Mouse (Mus musculus) gonadal fat pad, adult 2 months (tissue): ENCODE data around the gene Slc43a1. TPM values are rescaled to one million over a fixed set of nuclear protein-coding genes. Genes with fewer than 3 reads are reported as not detected.

Source experiments
- DNase-seq: peaks from one replicate; pipeline ENCODE4 v3.0.0-alpha.2; 2012; ENCODE audit warnings: low read depth
- polyA plus RNA-seq: library from polyadenylated mRNA; depleted of rRNA; stranded (reverse); fragments of >200 nt; gene quantifications from 2 replicates; pipeline ENCODE4 v1.2.3, GENCODE M21; 2012

Slc43a1 gene
- polyA plus RNA-seq, 1 experiment: 16.9 TPM

- DNase-seq: no peak
These were observed 29.9 kb downstream of the Slc43a1 start for GRCm38 (mm10) chr2:84868521-84868943.

- no peak for DNase-seq
These were observed 30.3 kb downstream of the Slc43a1 start for GRCm38 (mm10) chr2:84868977-84869376.

DNA sequence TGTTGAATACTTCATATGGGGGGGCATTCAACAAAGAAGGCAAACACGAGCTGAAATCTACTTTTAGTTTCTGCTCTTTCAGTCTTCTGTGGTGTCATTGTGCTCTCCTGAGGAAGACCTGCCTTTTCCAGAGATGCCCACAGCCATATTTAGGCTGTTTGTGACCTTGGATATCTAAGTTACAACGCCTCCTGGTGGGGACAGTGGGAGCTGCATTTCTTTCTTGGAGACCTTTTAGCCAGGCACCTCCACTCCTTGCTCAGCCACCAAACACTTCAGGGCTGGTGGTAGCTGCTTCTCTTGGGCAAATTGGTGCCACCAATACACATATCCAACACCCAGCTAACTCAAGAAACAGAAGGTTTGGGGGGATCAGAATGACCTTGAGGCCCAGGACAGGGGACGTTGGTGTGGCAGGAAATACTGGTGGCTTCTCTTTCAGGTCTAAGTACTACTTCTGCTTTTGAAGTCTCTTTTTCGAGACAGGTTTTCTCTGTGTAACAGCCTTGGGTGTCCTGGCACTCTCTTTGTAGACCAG lies 32.0 kb downstream of the Slc43a1 start:
- no peak for DNase-seq

DNA sequence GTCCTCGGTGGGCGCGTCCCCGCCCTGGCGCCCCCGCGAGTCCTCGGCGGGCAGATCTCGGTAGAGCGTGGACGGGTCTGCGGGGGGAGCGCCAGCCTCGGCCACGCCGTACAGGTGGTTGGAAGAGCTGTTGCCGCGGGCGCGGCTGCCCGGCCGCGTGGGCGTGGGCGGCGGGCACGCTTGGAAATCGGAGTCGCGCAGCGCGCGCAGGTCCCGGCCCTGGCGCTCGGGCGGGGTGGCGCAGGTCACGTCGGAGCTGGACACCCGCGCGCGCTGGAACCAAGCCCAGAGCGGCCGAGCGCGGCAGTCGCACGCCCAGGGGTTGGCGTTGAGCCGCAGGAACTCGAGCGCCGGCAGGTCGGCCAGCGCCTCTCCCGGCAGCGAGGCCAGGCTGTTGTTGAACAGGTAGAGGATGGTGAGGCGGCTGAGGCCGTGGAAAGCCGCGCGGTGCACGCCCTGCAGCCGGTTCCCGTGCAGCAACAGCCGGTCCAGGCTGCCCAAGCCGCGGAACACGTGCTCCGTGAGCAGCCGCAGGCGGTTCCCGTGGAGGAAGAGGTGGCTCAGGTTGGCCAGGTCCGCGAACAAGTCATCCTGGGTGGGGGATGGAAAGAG lies 33.6 kb downstream of the Slc43a1 start:
- no peak for DNase-seq

DNA sequence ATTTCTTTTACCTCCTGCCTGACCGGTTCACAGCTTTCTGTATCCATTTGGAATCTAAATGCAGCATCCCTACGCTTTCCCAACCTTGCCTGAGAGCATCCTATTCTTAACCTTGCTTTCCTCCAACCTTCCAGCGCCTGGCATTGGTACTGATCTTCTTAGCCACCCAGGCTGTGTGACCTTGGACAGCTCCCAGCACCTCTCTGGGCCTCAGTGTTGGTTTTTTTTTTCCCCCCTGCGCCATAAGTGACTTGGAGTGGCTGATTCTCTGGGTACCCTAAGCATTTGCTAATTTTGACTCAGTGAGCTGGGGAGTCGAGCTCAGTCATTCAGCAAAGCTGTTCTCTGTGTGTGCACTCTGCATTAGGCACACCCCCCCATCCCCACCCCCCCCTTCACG lies 37.2 kb downstream of the Slc43a1 start:
- DNase-seq: no peak

- DNase-seq: no peak
These were observed 41.9 kb downstream of the Slc43a1 start for GRCm38 (mm10) chr2:84880590-84880989.

GRCm38 (mm10) chr2:84882606-84883005 lies 44.0 kb downstream of the Slc43a1 start:
- DNase-seq: no peak

GRCm38 (mm10) chr2:84883084-84883483 lies 44.4 kb downstream of the Slc43a1 start:
- DNase-seq: no peak

DNA sequence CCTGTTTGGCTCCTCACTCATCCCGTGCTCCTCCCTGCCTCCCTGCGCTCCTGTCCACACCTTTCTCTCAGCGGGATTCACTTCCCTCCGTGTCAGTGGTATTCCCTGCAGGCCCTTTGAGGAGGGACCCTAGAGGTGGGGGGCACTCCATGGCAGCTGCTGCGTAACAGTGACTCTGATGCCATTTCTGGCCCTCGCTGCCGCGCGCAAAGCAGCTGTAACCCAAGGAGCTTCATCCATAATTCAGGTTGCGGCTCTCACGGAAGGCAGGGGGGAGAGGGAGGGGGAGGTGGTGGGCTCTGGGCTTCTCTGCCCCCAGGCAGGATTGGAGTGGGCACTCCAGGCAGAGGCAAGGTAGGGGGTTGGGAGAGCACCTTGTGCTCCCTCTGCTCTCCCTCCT lies 44.9 kb downstream of the Slc43a1 start:
- no peak for DNase-seq

DNA sequence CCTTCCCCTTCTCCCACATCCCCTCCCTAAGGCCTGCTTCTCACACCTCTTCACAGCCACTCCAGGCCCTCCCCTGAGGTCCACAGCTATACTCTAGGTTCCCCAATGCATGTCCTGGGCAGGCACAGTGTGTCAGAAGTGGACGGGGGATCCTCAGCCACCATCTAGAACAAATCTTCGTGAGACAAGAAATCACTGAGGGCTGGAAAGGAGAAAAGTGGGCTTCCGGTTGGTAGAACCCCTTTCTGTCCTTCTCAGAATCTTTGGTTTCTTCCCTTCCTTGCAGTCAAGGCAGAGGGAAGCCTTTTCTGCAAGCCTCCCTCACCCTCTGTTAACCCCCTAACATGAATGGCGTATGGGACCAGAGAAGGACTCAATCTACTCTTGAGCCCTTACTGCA lies 45.3 kb downstream of the Slc43a1 start:
- no peak for DNase-seq

GRCm38 (mm10) chr2:84884611-84885010 lies 46.0 kb downstream of the Slc43a1 start:
- DNase-seq: no peak

DNA sequence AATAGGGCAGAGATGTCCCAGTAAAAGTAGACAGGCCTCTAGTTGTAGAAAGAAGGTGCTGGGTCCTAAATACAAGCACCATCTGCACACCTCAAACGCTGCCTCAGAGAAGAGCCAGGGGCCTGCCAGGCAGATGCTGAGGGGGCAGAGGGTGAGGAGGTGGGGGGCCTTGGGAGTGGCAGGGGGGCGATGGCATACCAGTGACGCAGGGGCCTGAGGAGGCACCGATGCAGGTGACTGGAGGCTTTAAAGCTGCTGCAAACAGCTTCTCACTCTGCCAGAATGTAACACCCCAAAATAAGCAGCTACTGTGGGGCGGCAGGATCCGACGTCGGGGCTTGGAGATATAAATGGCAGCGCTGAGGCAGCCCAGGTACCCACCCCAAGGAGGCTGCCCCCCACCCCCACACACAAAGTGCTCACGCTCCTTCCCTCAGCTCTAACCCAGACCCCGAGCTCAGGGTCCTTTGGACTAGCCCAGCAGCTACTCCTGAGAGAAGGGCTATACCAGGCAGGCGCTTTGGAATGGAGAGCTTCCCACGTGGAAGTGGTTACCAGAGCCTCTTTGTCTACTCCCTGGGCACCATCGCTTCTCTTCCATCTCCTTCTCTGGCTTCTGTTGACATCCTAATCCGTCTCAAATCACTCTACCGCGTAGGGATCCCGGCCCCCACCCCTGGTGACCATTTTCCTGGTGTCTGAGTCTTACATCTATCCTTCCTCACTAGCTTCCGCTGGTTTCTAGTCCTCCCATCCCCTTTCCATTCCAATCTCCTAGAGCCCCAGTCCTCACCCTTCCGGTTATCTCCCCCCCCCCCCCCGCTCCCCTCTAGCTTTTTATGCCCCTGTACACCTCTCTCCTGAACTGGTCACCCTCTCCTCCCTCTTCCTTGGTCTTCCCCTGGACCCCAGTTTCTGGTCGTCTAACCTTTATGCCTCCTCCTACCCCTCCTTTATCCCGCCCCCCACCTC lies 46.7 kb downstream of the Slc43a1 start:
- no peak for DNase-seq

- DNase-seq: no peak
These were observed 47.6 kb downstream of the Slc43a1 start, which contains the start of gene Rtn4rl2 for GRCm38 (mm10) chr2:84886234-84886731. Gene Rtn4rl2 (minus strand): TSS chr2:84886710.

DNA sequence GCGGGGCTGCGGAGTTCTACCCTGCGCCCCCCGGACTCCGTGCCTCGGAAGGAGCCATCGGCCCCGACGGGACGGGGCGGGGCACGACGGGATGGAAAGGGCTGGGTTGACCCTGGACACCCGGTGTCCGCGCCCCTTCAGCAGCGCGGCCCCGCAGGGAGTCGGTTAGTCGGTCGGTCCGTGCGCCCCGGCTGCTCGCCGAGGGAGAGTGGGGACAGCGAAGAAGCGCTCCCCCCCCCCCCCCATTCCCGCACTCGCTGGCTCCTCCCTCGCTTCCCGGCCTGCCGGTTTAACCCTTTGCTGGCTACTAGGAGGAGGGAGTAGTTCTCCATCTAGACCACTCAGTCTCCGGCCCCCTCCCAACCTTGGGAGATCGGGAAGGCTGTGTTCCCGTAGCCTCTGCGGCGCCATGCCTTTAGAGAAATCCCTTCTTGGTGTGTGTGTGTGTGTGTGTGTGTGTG lies 48.2 kb downstream of the Slc43a1 start:
- DNase-seq: no peak

GRCm38 (mm10) chr2:84887411-84888271 lies 49.0 kb downstream of the Slc43a1 start:
- no peak for DNase-seq

DNA sequence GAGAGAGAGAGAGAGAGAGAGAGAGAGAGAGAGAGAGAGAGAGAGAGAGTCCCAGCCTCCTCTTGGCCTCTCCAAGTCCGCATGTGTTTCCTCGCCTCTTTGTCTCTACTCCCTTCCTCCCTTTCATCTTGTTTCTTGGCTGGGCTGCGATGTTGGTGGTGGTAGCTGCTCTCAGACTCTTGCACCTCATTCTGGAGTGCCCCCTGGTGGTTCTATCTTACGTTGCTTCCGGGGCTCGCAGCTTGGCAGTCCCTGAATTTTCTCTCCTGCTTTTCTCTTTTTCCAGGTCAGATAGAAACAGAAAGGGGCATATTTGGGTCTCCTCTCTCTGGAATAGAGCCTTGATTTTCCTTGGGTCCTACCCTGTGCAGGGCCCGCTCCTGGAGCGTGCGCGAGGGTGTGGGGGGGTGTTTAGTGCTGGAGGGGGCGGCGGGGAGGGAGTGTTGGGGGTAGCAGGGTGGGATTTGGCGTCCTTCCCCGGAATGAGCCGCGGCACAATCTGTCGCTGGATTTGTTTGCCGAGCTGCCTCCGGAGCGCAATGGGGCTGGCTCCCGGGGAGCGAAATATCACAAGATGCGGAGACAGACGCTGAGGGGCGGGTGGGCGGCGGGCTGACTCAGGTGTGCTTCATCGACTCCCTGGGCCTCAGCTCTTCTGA lies 50.1 kb downstream of the Slc43a1 start:
- no peak for DNase-seq

GRCm38 (mm10) chr2:84889316-84890044 lies 50.8 kb downstream of the Slc43a1 start:
- DNase-seq: no peak

- DNase-seq: no peak
These were observed 51.3 kb downstream of the Slc43a1 start for GRCm38 (mm10) chr2:84890045-84890340.

- no peak for DNase-seq
These were observed 54.7 kb downstream of the Slc43a1 start for GRCm38 (mm10) chr2:84893359-84893758.

DNA sequence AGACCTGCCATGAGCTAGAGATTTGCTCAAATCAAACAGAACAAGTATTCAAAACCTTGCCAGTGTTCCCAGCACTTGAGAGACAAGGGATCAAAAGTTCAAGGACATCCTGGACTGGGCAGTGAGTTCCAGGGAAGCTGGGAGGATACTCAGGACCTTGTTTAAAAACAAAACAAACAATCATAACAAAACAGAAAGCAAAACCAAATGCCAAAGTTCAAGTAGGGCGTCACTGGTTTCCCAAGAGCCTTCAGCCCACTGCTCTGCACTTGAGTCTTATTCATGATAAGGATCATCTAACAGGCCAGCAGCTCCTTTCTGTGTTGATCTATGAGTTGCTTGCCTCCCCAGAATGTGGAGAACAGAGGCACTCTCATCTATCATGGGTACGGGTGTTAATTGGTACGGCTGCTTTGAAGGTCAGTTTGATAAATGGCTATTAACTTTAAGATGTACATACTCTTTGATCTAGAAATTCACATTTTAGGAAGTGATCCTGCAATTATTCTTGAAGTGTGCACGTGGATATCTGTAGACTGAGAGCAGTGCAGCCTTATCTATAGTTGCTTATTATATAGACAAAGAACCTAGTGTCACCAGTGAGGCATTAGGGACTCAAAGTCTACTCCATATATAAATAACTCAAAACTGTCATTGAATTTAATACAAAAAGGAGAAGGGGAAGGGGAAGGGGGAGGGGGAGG lies 57.0 kb downstream of the Slc43a1 start:
- DNase-seq: no peak
